Mouse (Mus musculus) CH12.LX (cell line): ENCODE results near the gene Galnt6. TPM values are rescaled to one million over a fixed set of nuclear protein-coding genes. Genes with fewer than 3 reads are reported as not detected.
A peak's percentile ranks its signal among the peaks of the same experiment; 100 is the strongest.

Source experiments
- DNase-seq: peaks from one replicate; pipeline ENCODE4 v3.0.0-alpha.2; 2013; ENCODE audit errors: extremely low read depth
- H3K27ac ChIP-seq: 2 replicates; pipeline ENCODE4 v1.5.1; 2012; ENCODE audit warnings: low read depth, mild to moderate bottlenecking, control low read depth, moderate library complexity; ENCODE audit not compliant: insufficient read depth
- H3K27me3 ChIP-seq: replicated peaks from 2 replicates; pipeline ENCODE3; 2012; ENCODE audit warnings: inconsistent platforms
- H3K36me3 ChIP-seq, 2 experiments: replicated peaks in 1 of 2; 2 replicates each; pipeline versions ENCODE3 to v1.6.1; 2012; ENCODE audit warnings: inconsistent platforms in 1 of 2, low read length in 1 of 2, mild to moderate bottlenecking in 1 of 2, mixed read lengths in 1 of 2, moderate library complexity in 1 of 2; ENCODE audit not compliant: control insufficient read depth in 1 of 2, insufficient read depth in 1 of 2
- H3K4me1 ChIP-seq, 2 experiments: 2 replicates each; pipeline ENCODE4 v1.6.1; 2012; ENCODE audit warnings: inconsistent platforms in 1 of 2, moderate library complexity in 1 of 2; ENCODE audit not compliant: insufficient read depth in 2 of 2, control insufficient read depth in 1 of 2
- H3K4me2 ChIP-seq: 2 replicates; pipeline ENCODE4 v1.6.1; 2012; ENCODE audit warnings: low read depth, mild to moderate bottlenecking, control low read depth; ENCODE audit not compliant: poor library complexity, insufficient read depth, severe bottlenecking
- H3K4me3 ChIP-seq, 3 experiments: fragments of 150-350 bp in 1 of 3; sonication (generic) in 1 of 3; replicated peaks in 1 of 3; 2 replicates each; pipeline versions ENCODE3 to v1.5.1; 2011 to 2012; ENCODE audit warnings: low read depth in 2 of 3, low read length in 2 of 3, mild to moderate bottlenecking in 2 of 3, moderate library complexity in 2 of 3, control low read depth in 1 of 3, improper control_type of control experiment in 1 of 3, inconsistent platforms in 1 of 3, mixed read lengths in 1 of 3; ENCODE audit not compliant: poor library complexity in 1 of 3
- H3K79me2 ChIP-seq: replicated peaks from 2 replicates; pipeline ENCODE4 v1.6.1; 2012; ENCODE audit warnings: mild to moderate bottlenecking, moderate library complexity; ENCODE audit not compliant: control insufficient read depth, poor library complexity, insufficient read depth, severe bottlenecking; ENCODE audit errors: extremely low read depth
- H3K9ac ChIP-seq: 2 replicates; pipeline ENCODE4 v1.6.1; 2012; ENCODE audit warnings: low read depth, mild to moderate bottlenecking, control low read depth, moderate library complexity; ENCODE audit not compliant: insufficient read depth
- H3K9me3 ChIP-seq: replicated peaks from 2 replicates; pipeline ENCODE3; 2012; ENCODE audit warnings: low read length, inconsistent platforms, mixed read lengths
- BHLHE40 ChIP-seq: IDR thresholded peaks from 2 replicates; pipeline ENCODE4 v1.6.1; 2011; ENCODE audit warnings: mild to moderate bottlenecking, low read depth, low read length, improper control_type of control experiment
- CHD1 ChIP-seq: IDR thresholded peaks from 2 replicates; pipeline ENCODE4 v1.6.1; 2012; ENCODE audit warnings: low read depth, low read length, improper control_type of control experiment, inconsistent platforms
- CHD2 ChIP-seq: IDR thresholded peaks from 2 replicates; pipeline ENCODE4 v1.6.1; 2011; ENCODE audit warnings: low read length, improper control_type of control experiment
- CTCF ChIP-seq, 2 experiments: IDR thresholded peaks in 1 of 2; conservative IDR thresholded peaks in 1 of 2; 2 replicates each; pipeline ENCODE4 v1.5.1; 2011 to 2012; ENCODE audit warnings: low read depth in 2 of 2, low read length in 2 of 2, improper control_type of control experiment in 1 of 2, inconsistent platforms in 1 of 2, mild to moderate bottlenecking in 1 of 2, moderate library complexity in 1 of 2
- E2F4 ChIP-seq: IDR thresholded peaks from 2 replicates; pipeline ENCODE4 v1.6.1; 2011; ENCODE audit warnings: low read depth, low read length, improper control_type of control experiment; ENCODE audit not compliant: insufficient replicate concordance
- ELF1 ChIP-seq: IDR thresholded peaks from 2 replicates; pipeline ENCODE4 v1.6.1; 2014; ENCODE audit warnings: low read depth, mild to moderate bottlenecking, inconsistent platforms, low read length, improper control_type of control experiment
- EP300 ChIP-seq: IDR thresholded peaks from 2 replicates; pipeline ENCODE4 v1.6.1; 2011; ENCODE audit warnings: low read length, improper control_type of control experiment
- ETS1 ChIP-seq: conservative IDR thresholded peaks from 2 replicates; pipeline ENCODE4 v1.6.1; 2012; ENCODE audit warnings: low read depth, mild to moderate bottlenecking, inconsistent platforms, low read length, improper control_type of control experiment, moderate library complexity
- GABPA ChIP-seq: IDR thresholded peaks from 2 replicates; pipeline ENCODE4 v1.6.1; 2012; ENCODE audit warnings: low read depth, low read length, improper control_type of control experiment, inconsistent platforms; ENCODE audit not compliant: insufficient replicate concordance
- HCFC1 ChIP-seq: IDR thresholded peaks from 2 replicates; pipeline ENCODE4 v1.6.1; 2012; ENCODE audit warnings: low read depth, mild to moderate bottlenecking, inconsistent platforms, low read length, improper control_type of control experiment
- IRF4 ChIP-seq: IDR thresholded peaks from 2 replicates; pipeline ENCODE4 v1.6.1; 2014; ENCODE audit warnings: low read depth, mild to moderate bottlenecking, inconsistent platforms, low read length, improper control_type of control experiment
- JUN ChIP-seq: IDR thresholded peaks from 2 replicates; pipeline ENCODE4 v1.6.1; 2011; ENCODE audit warnings: low read depth, mild to moderate bottlenecking, low read length, improper control_type of control experiment, moderate library complexity; ENCODE audit not compliant: insufficient read depth
- JUND ChIP-seq: conservative IDR thresholded peaks from 2 replicates; pipeline ENCODE4 v1.6.1; 2011; ENCODE audit warnings: low read depth, low read length, improper control_type of control experiment
- KAT2A ChIP-seq: IDR thresholded peaks from 2 replicates; pipeline ENCODE4 v1.6.1; 2012; ENCODE audit warnings: low read length, improper control_type of control experiment, inconsistent platforms; ENCODE audit not compliant: insufficient replicate concordance
- MAFK ChIP-seq: IDR thresholded peaks from 2 replicates; pipeline ENCODE4 v1.6.1; 2011; ENCODE audit warnings: low read length, improper control_type of control experiment; ENCODE audit not compliant: insufficient replicate concordance
- MAX ChIP-seq: IDR thresholded peaks from 2 replicates; pipeline ENCODE4 v1.6.1; 2011; ENCODE audit warnings: low read length, improper control_type of control experiment
- MAZ ChIP-seq: IDR thresholded peaks from 2 replicates; pipeline ENCODE4 v1.6.1; 2012; ENCODE audit warnings: low read depth, mild to moderate bottlenecking, inconsistent platforms, low read length, improper control_type of control experiment, moderate library complexity
- MEF2A ChIP-seq: IDR thresholded peaks from 2 replicates; pipeline ENCODE4 v1.6.1; 2014; ENCODE audit warnings: low read depth, mild to moderate bottlenecking, inconsistent platforms, low read length, improper control_type of control experiment, borderline replicate concordance
- MXI1 ChIP-seq: IDR thresholded peaks from 2 replicates; pipeline ENCODE4 v1.6.1; 2011; ENCODE audit warnings: mild to moderate bottlenecking, low read depth, low read length, improper control_type of control experiment
- MYC ChIP-seq: IDR thresholded peaks from 2 replicates; pipeline ENCODE4 v1.6.1; 2011; ENCODE audit warnings: low read depth, mild to moderate bottlenecking, improper control_type of control experiment, low read length
- NELFE ChIP-seq: IDR thresholded peaks from 2 replicates; pipeline ENCODE4 v1.6.1; 2011; ENCODE audit warnings: low read depth, low read length, improper control_type of control experiment
- NRF1 ChIP-seq: IDR thresholded peaks from 2 replicates; pipeline ENCODE4 v1.6.1; 2014; ENCODE audit warnings: low read depth, mild to moderate bottlenecking, inconsistent platforms, low read length, improper control_type of control experiment, moderate library complexity
- PAX5 ChIP-seq: IDR thresholded peaks from 2 replicates; pipeline ENCODE4 v1.6.1; 2012; ENCODE audit warnings: low read length, inconsistent platforms, mixed read lengths
- POLR2A ChIP-seq: IDR thresholded peaks from 2 replicates; pipeline ENCODE4 v1.6.1; 2011; ENCODE audit warnings: low read depth, mild to moderate bottlenecking, improper control_type of control experiment, low read length
- POLR2AphosphoS2 ChIP-seq: IDR thresholded peaks from 2 replicates; pipeline ENCODE4 v1.6.1; 2011; ENCODE audit warnings: low read depth, low read length, improper control_type of control experiment
- RAD21 ChIP-seq: IDR thresholded peaks from 2 replicates; pipeline ENCODE4 v1.6.1; 2011; ENCODE audit warnings: low read depth, mild to moderate bottlenecking, low read length, improper control_type of control experiment, moderate library complexity
- RCOR1 ChIP-seq: conservative IDR thresholded peaks from 2 replicates; pipeline ENCODE4 v1.6.1; 2012; ENCODE audit warnings: low read depth, mild to moderate bottlenecking, inconsistent platforms, low read length, improper control_type of control experiment
- SIN3A ChIP-seq: IDR thresholded peaks from 2 replicates; pipeline ENCODE4 v1.6.1; 2012; ENCODE audit warnings: low read length, improper control_type of control experiment, inconsistent platforms
- SMC3 ChIP-seq: IDR thresholded peaks from 2 replicates; pipeline ENCODE4 v1.6.1; 2011; ENCODE audit warnings: low read depth, low read length, improper control_type of control experiment
- TBP ChIP-seq: conservative IDR thresholded peaks from 2 replicates; pipeline ENCODE4 v1.6.1; 2011; ENCODE audit warnings: low read depth, low read length, improper control_type of control experiment
- TCF12 ChIP-seq: IDR thresholded peaks from 2 replicates; pipeline ENCODE4 v1.6.1; 2014; ENCODE audit warnings: low read depth, mild to moderate bottlenecking, inconsistent platforms, low read length, improper control_type of control experiment
- UBTF ChIP-seq: IDR thresholded peaks from 2 replicates; pipeline ENCODE4 v1.6.1; 2012; ENCODE audit warnings: low read depth, mild to moderate bottlenecking, inconsistent platforms, low read length, improper control_type of control experiment, moderate library complexity
- USF1 ChIP-seq: IDR thresholded peaks from 2 replicates; pipeline ENCODE4 v1.6.1; 2014; ENCODE audit warnings: low read depth, mild to moderate bottlenecking, inconsistent platforms, low read length, improper control_type of control experiment
- USF2 ChIP-seq: conservative IDR thresholded peaks from 2 replicates; pipeline ENCODE4 v1.6.1; 2011; ENCODE audit warnings: low read depth, low read length, improper control_type of control experiment
- ZC3H11A ChIP-seq: IDR thresholded peaks from 2 replicates; pipeline ENCODE4 v1.6.1; 2012; ENCODE audit warnings: low read depth, mild to moderate bottlenecking, inconsistent platforms, low read length, improper control_type of control experiment
- ZKSCAN1 ChIP-seq: IDR thresholded peaks from 2 replicates; pipeline ENCODE4 v1.6.1; 2012; ENCODE audit warnings: low read depth, inconsistent platforms, low read length, improper control_type of control experiment, borderline replicate concordance
- ZMIZ1 ChIP-seq: IDR thresholded peaks from 2 replicates; pipeline ENCODE4 v1.6.1; 2012; ENCODE audit warnings: low read depth, mild to moderate bottlenecking, inconsistent platforms, low read length, improper control_type of control experiment
- ZNF384 ChIP-seq: IDR thresholded peaks from 2 replicates; pipeline ENCODE4 v1.6.1; 2012; ENCODE audit warnings: low read depth, low read length, improper control_type of control experiment, inconsistent platforms
- dilution Hi-C: fragments of 300-500 bp; cut with MboI; formaldehyde crosslinking; loops from 2 replicates; pipeline ENCODE4 v1.14.3; 2020; ENCODE audit warnings: low sequenced_read_pairs; ENCODE audit not compliant: extremely low pct_unique_long_range_greater_than_20kb, extremely low pct_ligation_motif_present
- in situ Hi-C: fragments of 300-500 bp; cut with MboI; formaldehyde crosslinking; loops from 3 replicates; pipeline ENCODE4 v1.14.3; 2019; ENCODE audit warnings: low sequenced_read_pairs, low pct_ligation_motif_present, low pct_unique_long_range_greater_than_20kb, mixed read lengths
- polyA plus RNA-seq: library from polyadenylated mRNA; unstranded; fragments of >175 nt; gene quantifications from 2 replicates; pipeline ENCODE4 v1.2.1, GENCODE M21; 2012; ENCODE audit warnings: low read depth; ENCODE audit not compliant: insufficient read length
- total RNA-seq, 2 experiments: library from RNA; depleted of rRNA; stranded (reverse); fragments of 300-350 nt in 1 of 2; fragments of >200 nt in 1 of 2; gene quantifications; 2 replicates each; pipeline ENCODE4 v1.2.3; 2012 to 2014

Gene Galnt6
- total and polyA plus RNA-seq, 3 experiments, result 0.58 to 5.0 (median 2.0) TPM

GRCm38 (mm10) chr15:100732580-100732979 lies 3.4 kb upstream of the Galnt6 start:
- Histone ChIP-seq H3K79me2 (no peaks in the 10 kb centered on the region), H3K27ac (peak overlapping the region; percentile 10; the same call in 1 of the 2 replicates), H3K4me1 (peaks cover 28 to 61% of the 10 kb centered on the region in 2 experiments), H3K4me2 (peak overlapping the region; percentile 76), H3K27me3 (no peaks in the 10 kb centered on the region), H3K4me3 (peak overlapping the region; percentile 58 to 61 (median 61)), H3K9me3 (peaks cover 5% of the 10 kb centered on the region), H3K9ac (peak overlapping the region; percentile 77), H3K36me3 (peaks cover 0 to 24% of the 10 kb centered on the region in 2 experiments)
- in situ Hi-C loops (no loop called here), dilution Hi-C loops (no loop called here)
- DNase-seq, result peak; percentile 95
- TF ChIP-seq ZKSCAN1 (no peak; the same call in 1 of the 2 replicates), TBP (peak; percentile 88), POLR2AphosphoS2 (peak; percentile 70; the same call in 1 of the 2 replicates), MAX (peak; percentile 59), MAZ (peak; percentile 76; the same call in 1 of the 2 replicates), RAD21 (no peak; the same call in 1 of the 2 replicates), TCF12 (peak; percentile 88), E2F4 (no peak), CHD1 (no peak), MEF2A (peak; percentile 68; the same call in 1 of the 2 replicates), HCFC1 (peak; percentile 65), MYC (peak; percentile 61), SIN3A (peak; percentile 87), MAFK (no peak), EP300 (peak; percentile 80), GABPA (no peak), ELF1 (peak; percentile 91), ZC3H11A (no peak), PAX5 (no peak), ZMIZ1 (peak; percentile 88), POLR2A (peak; percentile 74), CTCF (conservative IDR thresholded peaks at IDR 0.05 in 1 of 2, IDR thresholded peaks at IDR 0.05 in 1 of 2; ENCODE audit: low read depth in 2 of 2, low read length in 2 of 2) (no peak), USF2 (no peak), RCOR1 (peak; percentile 70; the same call in 1 of the 2 replicates), SMC3 (no peak), JUN (peak; percentile 60; the same call in 1 of the 2 replicates), ETS1 (peak; percentile 86), NELFE (peak; percentile 81), UBTF (no peak), IRF4 (peak; percentile 68; the same call in 1 of the 2 replicates), NRF1 (peak; percentile 35; the same call in 1 of the 2 replicates), MXI1 (peak; percentile 38; the same call in 1 of the 2 replicates), BHLHE40 (peak; percentile 47), JUND (peak; percentile 82), ZNF384 (peak; percentile 97), USF1 (no peak), KAT2A (no peak), CHD2 (peak; percentile 60; the same call in 1 of the 2 replicates)
